Mouse (Mus musculus): ENCODE data around the gene Ppp1r12b.

Ppp1r12b gene

GRCm38 (mm10) chr1:134940863-134941262 lies 14.9 kb downstream of the Ppp1r12b start:
- DNase-seq (ENCODE audit: low read depth, low spot score), result no peak

- DNase-seq (ENCODE audit: low read depth, low spot score), result no peak
Observed at GRCm38 (mm10) chr1:134938233-134938632, 17.5 kb downstream of the Ppp1r12b start.

- DNase-seq (ENCODE audit: low read depth, low spot score), result no peak
Observed at GRCm38 (mm10) chr1:134936335-134936734, 19.4 kb downstream of the Ppp1r12b start.

- DNase-seq (ENCODE audit: low read depth, low spot score), result no peak
Observed at GRCm38 (mm10) chr1:134932431-134932830, 23.3 kb downstream of the Ppp1r12b start.

GRCm38 (mm10) chr1:134919010-134919409 lies 36.7 kb downstream of the Ppp1r12b start:
- DNase-seq (ENCODE audit: low read depth, low spot score), result no peak

DNA sequence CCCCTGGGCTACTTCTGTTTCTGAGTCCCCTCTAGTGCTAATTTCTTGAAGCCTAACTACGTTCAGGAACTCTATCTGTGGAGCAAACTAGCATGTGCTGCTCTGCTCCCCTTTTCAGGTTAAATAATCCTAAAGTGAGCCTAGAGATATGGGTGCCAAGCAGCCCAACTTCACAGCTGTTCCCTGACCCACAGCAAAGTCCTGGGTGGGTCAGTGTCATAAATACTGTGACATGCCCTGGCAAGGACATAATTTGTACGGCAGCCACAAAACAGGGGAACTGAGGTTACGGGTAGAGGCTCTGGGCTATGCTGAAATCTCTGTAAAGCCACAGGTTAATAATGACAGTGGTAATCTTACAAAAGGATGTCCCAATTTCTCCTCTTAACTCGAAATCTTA lies 40.3 kb downstream of the Ppp1r12b start:
- no peak for DNase-seq (ENCODE audit: low read depth, low spot score)

GRCm38 (mm10) chr1:134913535-134913934 lies 42.2 kb downstream of the Ppp1r12b start:
- no peak for DNase-seq (ENCODE audit: low read depth, low spot score)

- DNase-seq (ENCODE audit: low read depth, low spot score), result no peak
Observed at GRCm38 (mm10) chr1:134911892-134912291, 43.9 kb downstream of the Ppp1r12b start.

DNA sequence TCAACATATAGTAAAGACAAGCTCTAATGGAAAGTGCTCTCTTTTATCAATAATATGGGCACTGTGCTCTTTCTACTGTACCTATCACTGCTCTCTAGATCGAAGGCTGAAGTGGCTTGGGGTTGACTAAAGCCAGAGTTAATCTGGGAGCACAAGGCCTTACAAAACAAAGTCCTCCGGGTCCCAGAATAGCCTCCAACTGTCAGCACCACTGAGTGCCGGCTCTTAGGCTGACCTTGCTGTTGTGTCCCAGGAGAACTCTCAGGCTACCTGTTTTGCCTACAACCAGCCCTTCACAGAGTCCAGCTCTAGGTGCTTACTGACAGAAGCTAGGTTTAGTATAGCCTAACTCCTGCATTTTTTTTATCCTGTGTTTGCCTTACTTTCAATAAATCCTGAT lies 45.7 kb downstream of the Ppp1r12b start:
- no peak for DNase-seq (ENCODE audit: low read depth, low spot score)

GRCm38 (mm10) chr1:134909442-134909841 lies 46.3 kb downstream of the Ppp1r12b start:
- no peak for DNase-seq (ENCODE audit: low read depth, low spot score)

GRCm38 (mm10) chr1:134902051-134902619 lies 53.6 kb downstream of the Ppp1r12b start:
- no peak for DNase-seq (ENCODE audit: low read depth, low spot score)

DNA sequence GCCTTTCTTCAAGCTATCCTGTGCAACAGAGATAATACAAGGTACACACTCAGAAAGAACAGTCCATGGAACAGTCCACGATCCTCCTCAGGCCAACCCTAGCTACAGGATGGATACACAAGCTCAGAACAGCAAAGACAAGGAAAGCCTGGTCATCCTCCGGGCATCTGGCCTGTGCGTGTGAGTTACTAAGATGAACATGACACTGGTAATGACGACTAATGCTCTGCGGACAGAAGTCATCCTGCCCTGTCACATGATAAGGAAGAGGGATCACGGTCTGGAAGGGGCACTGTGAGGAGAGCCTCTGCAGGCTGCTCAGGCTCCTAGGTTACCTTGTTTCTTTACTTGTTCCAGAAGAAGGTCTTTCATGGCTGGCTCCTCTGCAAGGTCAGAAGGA lies 59.7 kb downstream of the Ppp1r12b start:
- DNase-seq (ENCODE audit: low read depth, low spot score), result no peak

GRCm38 (mm10) chr1:134894803-134895202 lies 60.9 kb downstream of the Ppp1r12b start:
- no peak for DNase-seq (ENCODE audit: low read depth, low spot score)

- no peak for DNase-seq (ENCODE audit: low read depth, low spot score)
Observed at GRCm38 (mm10) chr1:134891916-134892315, 63.8 kb downstream of the Ppp1r12b start.

DNA sequence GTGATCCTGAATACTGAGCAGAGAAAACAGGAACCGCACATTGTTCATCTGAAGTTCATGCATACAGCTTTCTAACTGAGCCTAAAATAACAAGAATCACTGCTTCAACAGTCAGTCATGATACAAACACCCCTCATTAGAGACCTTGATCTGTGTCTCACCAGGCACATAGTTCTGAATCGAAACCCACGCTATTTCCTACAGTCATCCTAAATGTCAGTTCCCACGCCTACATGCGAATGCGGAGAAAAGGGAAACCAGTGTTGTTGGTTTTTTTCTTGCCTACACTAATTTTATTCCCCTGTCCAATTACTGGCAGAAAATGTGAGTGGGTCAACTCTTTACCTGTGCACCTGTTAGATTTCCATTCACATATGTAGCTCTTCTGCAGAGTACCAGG lies 66.1 kb downstream of the Ppp1r12b start:
- DNase-seq (ENCODE audit: low read depth, low spot score), result peak; percentile 34

DNA sequence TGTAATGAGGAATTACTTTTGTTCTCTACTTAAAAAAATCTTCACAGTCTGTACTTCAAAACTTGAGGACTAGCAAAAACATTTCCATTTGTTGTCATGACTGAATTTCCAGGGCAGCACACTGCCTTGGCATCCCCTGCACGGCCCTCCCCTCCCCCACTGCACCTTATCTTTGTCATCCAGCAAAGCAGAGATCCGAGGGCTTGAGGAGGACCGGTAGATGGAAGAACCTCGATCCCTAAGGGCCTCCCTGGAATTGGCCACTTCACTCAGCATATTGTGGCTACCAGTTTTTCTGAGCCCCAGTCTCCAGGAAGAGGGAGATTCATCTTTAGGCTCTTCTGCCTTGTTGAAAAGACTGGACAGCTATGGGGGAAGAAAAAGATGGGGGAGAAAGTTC lies 79.9 kb downstream of the Ppp1r12b start:
- no peak for DNase-seq (ENCODE audit: low read depth, low spot score)

- DNase-seq (ENCODE audit: low read depth, low spot score), result no peak
Observed at GRCm38 (mm10) chr1:134872678-134873077, 83.1 kb downstream of the Ppp1r12b start.

GRCm38 (mm10) chr1:134866426-134866825 lies 89.3 kb downstream of the Ppp1r12b start:
- DNase-seq (ENCODE audit: low read depth, low spot score), result no peak

GRCm38 (mm10) chr1:134865552-134865951 lies 90.2 kb downstream of the Ppp1r12b start:
- peak; percentile 50 for DNase-seq (ENCODE audit: low read depth, low spot score)

GRCm38 (mm10) chr1:134860538-134860937 lies 95.2 kb downstream of the Ppp1r12b start:
- no peak for DNase-seq (ENCODE audit: low read depth, low spot score)

- DNase-seq (ENCODE audit: low read depth, low spot score), result no peak
Observed at GRCm38 (mm10) chr1:134858344-134859053, 97.2 kb downstream of the Ppp1r12b start.

DNA sequence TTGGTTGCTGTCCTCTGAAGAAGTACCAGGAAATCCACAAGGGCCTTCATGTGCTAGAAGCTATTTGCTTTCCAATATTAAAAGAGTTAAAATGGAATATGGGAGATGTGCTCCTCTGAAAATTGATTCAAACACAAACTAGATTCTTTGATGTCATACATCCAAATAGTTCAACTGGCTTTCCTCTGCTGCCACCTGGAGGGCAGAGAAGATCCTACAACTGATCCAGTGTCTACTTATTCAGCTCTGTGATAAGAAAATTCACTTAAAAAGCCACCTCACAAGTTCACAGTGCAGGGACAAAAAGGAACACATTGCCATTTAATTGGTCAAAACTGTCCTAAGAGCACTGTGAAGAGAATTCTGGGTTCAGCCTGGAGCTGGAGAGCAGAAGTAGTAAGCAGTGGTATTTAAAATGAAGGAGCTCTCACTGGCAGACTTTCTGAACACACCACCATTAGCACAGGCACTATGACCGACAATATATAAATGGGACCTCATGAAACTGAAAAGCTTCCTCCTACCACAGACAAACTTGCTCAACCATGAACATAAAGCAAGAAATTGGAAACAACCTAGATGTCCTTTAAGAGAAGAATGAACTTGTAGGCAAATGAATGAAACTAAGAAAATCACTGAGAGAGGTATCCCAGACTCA lies 101.3 kb downstream of the Ppp1r12b start:
- DNase-seq (ENCODE audit: low read depth, low spot score), result peak; percentile 80

- no peak for DNase-seq (ENCODE audit: low read depth, low spot score)
Observed at GRCm38 (mm10) chr1:134852797-134853196, 102.9 kb downstream of the Ppp1r12b start.

Data from CD4-positive, CD25-positive, alpha-beta regulatory T cell, adult 2 months (primary cell).